Mouse (Mus musculus) lung, postnatal 25 days (tissue): ENCODE results near the gene Osr1.

Experiments used
- DNase-seq: peaks from one replicate; pipeline ENCODE4 v3.0.0; 2022; ENCODE audit warnings: low spot score

The Osr1 gene

DNA sequence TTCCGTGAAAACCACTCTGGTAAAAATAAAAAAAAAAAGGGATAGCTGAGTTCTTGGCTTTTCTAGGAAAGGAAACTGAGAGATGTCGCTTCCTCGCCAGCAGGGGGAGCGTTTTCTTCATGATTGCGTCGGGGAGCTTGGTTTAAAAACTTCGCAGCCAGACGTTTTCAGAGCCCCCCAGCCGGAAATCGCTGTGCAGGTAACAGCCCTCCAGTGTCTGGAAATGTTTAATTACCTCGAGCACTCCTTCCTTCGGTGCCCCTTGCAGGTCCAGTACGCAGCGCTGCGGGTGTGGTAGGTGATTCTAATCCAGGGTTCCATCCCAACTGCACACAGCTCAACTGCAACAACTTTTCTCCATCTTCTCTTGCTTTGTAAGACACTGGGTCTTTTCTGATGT lies at the start of gene Osr1:
Gene Osr1 (plus strand): TSS at position 146 of the 400 bp plus-strand sequence.
- DNase-seq = peak; percentile 57

DNA sequence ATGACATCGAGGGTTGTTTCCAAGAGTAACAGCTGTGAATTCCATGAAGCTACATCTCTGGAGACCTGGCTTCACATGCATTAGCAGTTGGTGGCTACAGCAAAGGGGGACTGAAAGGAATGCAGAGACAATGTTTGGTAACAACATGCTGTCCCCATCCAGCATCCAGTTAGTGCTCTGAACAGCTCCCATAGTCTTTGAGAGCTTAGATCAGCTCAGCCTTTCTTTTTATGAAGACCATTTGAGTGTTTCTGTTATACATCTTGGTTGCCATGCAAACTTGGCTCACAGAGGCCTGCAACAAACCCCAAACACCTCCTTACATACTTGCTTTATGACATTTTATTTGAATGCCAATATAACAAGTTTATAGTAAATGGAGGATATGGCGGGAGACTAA lies 19.6 kb upstream of the Osr1 start:
- no peak for DNase-seq

DNA sequence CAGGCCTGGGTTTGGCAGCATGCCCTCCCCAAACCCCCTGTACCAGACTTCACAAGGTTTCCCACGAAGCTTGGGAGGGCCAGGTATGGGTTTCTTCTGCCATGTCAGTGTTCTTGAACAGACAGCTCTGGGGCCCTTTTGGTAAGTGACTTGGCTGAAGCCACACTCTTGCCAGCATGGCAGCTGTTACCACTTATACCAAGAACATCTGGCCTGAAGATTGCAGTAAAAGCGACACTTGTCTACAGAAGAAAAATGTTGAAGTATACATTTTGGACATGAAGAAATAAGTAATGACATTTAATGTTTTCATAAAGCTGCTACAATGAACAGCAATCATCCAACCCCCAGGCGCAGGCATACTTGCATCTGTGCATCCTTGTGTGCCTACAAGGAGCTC lies 5.0 kb upstream of the Osr1 start:
- DNase-seq = no peak

DNA sequence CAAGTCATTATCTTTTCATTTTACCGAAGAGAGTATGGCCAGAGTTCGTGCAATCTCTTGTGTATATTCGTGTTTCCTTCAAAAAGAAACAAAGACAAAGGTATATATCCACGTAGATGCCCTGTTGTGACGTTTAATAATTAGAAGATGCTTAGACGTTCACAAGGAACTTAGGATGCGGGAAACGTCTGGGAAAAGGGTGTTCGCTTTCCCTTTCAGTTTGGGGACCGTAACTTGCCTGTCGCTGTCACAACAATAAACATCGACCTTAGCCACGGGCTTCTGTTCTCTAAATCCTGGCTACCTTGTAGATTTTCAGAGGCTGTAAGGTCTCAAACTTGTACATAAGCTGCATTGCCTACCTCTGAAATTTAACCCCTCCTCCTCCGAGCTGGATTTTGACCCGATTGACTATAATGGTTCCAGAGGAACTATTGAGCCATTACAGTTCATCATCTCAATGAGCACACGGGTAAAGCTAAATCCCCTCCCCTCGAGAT lies 630 bp downstream of the Osr1 start:
- DNase-seq = no peak

DNA sequence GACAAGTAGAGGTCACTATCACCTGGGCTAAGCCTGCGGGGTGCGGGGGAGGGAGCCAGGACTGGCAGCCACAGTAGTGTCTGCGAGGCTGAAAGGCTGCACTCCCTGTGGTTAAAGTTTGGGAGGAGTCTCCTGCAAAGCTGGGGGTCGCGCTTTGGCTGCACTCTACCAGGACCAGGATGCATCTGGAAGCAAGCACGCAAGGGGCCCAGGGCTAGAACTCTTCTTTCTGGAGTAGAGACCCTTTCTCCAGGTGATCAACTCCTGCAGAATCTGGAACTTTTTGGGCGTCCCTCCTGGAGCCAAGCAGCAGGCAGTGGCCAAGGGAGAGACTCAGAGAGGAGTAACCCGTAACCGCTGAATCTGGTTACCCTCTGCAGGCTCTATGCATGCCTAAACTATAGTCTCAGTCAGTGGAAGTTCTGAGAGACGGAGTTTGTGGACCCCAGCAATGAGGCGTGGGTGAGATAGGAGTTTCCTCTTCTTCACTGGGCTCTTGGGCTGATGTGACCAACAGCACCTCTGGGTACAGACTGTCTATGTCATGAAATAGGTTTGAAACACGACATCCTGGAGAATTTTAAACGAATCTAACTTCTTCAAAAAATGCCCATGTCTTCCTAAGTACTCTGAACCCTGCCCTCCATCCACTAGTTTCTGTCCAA lies 1.5 kb downstream of the Osr1 start:
- DNase-seq = no peak

DNA sequence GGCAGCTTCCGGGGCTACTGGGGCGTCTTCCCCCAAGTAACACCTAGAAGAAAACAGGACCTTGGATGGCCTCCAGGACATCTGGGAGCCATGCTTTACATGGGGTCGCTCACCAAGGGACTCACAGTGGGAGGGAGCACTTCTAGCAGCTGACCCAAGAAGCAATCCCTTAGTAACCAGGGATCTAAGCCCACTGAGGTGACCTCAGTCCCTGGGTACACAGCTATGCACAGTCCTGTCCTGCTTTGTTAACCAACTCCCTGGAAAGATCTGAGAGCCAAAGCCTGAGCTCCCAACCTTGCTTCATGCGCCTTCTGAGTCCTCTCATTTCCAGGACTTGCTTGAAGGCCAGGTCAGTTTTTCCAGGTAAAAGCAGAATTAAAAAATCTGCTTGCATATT lies 2.1 kb downstream of the Osr1 start:
- no peak for DNase-seq

DNA sequence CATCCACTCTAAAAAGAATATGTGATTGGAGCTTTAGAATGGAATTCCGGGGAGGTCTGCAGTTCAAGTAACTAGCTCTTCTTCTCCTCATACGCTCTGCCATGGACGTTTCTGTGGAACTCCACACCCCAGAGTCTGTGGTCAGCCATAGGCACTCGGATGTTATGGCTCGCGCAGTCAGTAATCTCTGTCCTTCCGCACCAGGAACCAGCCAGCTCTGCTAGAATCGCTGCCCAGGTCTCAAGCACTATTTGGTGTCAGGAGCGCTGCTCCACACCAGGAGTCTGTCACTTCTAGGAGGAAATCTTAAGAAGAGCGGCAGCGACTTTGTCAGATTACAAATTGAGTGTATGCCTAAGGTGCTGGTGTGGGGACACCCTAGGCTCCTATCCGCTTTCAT lies 3.8 kb downstream of the Osr1 start:
- no peak for DNase-seq

DNA sequence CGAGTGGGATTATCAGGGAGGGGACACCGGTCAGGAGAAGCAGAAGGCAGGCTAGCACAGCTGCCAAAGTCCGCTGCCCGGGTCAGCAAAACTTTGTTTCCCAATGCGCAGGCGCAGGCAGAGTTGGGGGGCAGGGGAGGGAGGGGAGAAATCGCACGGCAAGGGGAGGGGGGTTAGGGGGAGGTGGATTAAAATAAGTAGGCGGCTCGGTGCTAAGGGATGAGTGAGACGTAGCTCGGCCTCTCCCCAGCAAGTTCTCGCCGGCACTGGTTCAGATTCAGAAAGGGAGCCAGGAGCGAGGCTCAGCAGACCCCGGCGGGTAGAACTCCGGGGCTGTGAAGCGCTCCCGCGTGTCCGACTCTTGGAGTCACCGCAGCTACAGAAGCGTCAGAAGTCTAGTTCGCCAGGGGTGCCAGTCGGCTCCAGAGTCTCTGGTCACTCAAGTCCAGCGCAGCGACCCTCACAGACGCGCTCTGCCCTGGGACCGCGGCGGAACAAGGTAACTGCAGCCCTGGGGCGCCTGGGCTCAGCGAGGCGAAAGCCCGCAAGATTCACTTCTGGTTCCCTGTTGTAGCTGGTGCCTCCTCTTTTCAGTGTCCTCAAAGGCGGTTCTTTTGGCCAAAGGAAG lies 4.4 kb downstream of the Osr1 start:
- no peak for DNase-seq

DNA sequence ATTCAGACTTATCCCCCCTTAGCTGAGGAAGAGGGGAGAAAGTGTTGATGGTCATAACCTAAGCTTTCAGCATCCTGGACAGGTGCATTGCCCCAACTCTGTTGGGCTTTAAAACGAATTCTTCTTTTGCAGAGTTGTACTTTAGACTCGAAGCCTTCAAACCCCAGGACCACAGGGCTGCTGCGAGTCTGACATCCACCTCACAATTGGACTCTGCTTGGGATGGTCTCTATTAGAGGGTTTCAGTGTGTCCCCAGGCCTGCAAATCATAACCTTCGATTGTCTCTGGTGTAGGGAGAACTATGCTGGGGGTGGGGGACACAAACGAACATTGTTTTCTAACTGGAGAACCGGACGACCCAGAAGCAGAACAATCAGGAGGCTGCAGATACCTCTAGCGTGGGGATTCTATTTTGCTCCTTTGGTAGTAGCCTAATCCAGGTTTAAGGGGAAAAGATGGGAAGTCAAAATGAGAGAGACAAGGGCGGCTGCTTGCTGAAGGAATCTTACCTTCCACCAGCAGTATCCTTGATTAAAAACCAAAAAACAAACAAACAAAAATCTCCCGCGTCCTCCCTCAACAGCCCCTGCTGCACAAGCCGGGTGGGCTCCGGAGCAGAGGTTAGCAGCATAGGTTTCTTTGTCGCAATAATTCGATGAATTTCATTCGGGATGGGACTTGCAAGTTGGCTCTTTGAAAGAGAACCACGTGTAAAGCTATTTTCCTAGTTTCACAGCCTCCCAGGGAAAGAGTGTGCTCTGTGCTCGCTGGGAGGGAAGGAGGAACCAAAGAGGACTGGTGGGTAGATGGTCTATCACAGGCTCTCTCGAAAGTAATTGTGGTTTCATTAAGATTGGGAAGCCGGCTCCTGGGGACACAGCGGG lies 5.5 kb downstream of the Osr1 start:
- DNase-seq = no peak

DNA sequence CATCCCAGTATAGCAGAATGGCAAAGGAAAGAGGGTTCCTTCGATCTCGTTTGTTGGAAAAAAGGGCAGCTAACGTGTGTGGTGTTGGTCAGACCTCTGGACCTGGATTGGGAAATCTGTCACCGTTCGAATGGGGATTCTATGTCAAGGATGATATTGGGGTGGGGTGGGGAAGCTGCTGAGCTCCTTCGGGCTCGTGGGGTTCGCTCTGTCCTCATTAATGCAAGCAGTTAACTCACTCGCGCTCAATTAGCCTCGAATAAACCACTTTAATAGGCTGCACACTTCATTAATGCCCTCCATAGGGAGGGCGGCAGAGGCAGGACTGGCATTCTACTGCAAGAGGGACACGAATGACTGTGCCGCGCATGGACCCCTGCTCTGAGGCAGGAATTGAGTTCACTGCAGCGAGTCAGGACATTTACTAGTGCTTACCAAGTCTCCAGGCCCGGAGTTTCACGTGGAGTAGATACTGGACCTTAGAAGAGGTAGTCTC lies 6.2 kb downstream of the Osr1 start:
- DNase-seq = no peak

DNA sequence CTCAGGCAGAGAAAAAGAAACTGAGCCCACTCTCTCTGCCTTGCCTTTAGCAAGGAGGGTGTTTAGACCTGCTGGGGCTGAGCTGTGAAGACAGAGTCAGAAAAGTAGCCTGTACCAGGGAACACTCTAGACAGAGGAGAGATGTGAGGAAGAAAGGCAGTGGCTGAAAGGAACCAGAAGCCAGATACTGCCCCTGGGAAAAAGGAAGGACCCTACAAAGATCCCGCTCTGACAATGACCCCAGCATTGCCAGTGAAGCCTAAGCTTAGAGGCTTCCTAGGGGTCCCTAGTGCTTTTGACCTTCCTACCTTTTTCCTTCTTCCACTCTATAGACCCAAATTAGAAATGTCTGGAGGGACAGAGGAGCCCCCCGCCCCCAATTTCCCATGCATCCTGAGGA lies 7.7 kb downstream of the Osr1 start:
- DNase-seq = no peak

DNA sequence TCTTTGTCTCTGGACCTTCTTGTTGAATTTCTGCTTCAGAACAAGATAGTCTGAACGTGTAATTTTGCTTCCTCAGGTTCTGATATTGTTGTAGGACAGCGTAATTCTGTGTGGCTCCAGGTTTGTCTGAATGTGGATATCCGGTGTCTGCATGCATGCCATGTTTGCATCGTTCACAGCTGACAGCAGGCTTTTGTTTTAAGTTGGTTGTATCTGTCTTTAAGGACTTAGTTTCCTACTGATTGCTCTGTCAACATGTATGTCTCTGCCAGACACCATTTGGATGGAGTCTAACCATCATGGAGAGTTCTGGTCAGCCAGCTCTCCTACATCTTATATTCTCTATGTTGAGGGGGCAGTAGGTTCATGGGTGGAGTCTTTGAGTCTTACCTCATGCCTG lies 8.7 kb downstream of the Osr1 start:
- DNase-seq = no peak

DNA sequence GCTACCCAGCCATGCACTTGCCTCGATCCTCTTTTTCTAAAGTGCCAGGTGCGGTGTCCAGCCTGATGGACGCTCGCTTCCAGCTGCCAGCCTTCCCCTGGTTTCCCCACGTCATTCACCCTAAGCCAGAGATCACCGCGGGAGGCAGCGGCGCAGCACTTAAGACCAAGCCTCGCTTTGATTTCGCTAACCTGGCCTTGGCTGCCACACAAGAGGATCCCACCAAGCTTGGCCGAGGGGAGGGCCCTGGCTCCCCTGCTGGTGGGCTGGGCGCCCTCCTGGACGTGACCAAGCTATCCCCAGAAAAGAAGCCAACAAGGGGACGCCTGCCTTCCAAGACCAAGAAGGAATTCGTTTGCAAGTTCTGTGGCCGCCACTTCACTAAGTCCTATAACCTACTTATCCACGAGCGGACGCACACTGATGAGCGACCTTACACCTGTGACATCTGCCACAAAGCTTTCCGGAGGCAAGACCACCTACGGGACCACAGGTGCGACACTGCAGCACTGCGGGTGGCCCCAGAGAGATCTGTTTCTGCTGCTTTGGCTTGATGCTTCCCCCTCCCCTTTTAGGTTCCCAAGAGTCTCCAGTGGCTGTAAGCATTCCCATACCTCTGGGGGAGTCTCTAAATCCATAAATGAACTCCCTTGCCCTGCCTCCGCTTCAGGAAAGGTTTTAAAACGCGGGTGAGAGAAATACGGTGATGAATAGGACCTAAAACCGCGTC lies 9.6 kb downstream of the Osr1 start:
- DNase-seq = no peak

DNA sequence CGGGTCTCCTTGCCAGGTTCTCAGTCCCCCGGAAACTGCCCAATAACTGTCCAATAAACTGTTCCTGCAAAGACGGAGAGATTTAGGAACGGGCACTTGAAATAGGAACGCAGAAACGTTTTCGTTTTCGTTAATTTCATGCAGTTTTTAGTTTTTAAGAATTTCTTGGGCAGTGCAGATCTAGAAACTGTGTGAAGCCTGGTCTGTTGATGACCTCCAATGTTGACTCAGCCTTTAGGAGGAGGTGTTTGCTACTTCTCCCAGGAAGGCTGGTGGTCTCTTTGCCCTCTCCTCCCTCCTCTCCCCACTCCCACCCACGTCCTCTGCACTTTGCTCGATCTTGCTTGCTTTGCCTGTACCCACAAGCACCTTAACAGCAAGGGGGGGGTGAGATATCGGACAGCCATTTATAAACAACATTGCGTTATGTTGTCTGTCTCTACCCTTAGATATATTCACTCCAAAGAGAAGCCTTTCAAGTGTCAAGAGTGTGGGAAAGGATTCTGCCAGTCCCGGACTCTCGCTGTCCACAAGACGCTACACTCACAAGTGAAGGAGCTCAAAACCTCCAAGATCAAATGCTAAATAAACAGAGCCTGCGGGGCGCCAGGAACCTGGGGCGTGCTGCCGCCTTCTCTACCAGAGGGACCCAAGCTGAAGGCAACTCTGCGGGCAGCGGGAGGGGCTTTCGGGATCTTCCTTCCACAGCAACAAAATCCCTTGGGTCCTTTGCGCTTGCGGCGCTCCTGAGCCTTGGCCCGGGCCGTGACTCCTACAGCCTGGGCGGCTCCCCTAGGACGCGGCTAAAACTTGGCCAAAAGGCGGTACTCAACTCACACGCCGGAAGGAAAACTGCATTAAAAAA lies 10.4 kb downstream of the Osr1 start:
- no peak for DNase-seq

DNA sequence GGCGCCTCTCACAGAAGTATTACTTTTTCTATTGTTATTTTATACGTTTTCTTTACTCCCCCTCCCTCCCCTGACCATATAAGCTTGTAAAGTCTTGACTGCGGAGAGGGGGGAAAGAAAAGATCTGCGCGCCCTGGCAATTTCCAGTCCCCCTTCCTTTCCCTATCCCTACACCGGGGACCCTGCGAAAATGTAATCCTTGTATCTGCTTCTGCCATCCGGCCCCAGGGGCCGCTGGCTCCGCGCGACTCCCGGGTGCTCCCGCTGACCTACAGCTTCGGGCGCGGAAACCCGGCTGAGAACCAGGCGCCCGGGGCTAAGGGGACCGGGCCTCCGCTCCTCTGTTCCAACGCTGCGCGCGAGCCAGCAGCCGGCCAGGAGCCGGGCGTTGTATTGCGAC lies 11.1 kb downstream of the Osr1 start:
- DNase-seq = no peak

DNA sequence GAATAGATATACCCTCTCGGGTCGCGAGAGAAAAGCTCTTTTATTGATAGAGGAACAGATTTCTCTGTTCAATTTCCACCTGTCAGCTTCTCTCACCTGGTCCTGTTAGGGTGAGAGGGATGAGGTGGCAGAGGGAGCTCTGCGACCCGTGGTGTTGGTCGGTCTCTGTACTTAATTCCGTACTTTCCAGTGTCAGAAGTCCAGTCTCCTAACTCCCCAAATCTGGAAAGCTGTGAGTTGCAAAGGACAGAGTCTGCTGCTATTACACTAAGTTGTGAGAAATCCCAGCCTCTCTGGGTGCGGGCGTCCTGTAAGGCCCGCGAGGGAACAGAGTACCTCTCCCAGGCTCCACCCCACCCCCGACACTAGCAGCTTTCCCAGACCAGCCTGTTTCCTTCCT lies 11.6 kb downstream of the Osr1 start:
- no peak for DNase-seq

DNA sequence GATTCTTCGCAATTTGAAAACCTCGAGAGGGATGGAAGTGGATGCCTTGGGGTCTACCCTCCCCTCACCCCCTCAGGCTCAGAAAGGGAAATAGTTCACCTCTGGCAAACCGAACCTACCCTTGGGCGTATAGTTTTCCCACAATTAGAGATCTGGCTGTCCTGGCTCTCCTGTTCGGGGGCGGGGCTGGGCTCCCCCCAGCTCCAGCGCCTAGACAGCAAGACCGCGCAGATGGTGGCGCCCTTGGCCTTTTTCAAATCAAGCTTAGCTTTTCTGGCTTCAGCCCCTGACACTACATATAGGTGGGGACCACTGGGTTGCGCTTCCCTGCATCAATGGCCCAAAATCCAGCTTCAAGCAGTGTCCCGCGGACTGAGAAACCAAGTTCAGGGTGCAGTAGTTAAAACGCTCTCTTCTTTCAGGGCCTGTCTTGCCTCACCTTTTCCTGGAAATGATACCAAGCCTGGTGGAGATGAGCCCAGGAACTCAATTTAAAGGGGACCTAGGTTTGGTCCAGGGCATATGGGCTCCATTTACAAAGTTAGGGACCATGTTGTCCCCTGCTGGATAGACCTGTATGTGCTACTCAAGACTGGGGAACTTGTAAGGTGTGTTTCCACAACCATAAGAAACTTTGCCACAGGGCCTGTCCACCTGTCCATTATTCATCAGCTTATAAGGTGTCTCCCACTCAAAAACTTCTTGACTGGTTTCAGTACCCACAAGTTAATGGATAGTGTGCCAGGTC lies 12.5 kb downstream of the Osr1 start:
- no peak for DNase-seq

DNA sequence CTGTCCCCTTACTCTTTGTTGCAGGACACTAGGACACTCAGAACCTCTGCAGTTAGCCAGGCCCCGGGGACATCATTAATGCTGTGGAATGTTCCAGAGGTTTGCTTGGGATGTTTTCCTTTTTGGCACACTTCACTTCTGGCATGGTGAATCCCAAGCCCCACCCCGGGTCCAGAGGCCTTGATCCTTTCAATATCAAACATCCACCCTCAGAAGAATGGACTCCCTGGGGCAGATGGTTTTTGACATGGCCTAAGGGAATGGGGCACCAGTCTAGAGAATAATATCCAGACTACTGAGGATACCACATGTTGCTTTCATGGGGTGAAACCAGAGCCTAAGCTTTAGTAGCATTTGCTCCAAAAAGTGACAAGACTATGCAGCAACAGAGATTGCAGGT lies 13.5 kb downstream of the Osr1 start:
- no peak for DNase-seq

DNA sequence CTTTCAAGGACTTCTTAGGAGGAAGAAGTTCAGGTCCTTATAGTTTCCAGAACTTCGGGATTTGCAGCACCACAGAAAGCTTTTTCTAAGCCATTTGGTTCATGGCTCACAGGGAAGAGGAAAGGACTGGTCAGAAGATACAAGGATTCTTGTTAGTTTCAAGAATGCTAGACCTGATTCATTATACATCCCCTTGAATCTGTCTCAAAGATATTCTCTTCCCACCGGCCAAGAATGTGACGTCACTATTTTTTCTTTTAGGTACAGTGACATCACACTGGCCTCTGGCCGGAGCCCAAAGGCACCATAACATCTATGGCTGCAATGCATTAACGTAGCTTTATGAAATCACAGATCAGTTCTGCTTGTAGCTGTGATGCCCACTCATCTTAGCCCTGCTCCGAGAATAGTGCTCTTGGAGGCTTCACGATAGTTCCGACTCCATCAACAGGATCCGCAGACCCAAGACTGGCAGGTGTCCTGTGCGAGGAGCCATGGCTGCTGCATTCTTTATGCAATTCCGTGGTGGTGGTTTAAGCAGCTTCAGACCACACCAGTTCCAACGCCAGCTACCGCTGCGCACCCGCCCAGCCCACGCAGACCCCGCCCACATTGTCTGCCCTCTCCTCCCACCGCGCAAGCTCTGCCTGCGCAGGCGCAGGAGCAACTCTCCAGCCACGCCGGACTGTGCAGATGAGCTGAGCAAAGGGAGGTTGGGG lies 14.6 kb downstream of the Osr1 start:
- peak; percentile 72 for DNase-seq

DNA sequence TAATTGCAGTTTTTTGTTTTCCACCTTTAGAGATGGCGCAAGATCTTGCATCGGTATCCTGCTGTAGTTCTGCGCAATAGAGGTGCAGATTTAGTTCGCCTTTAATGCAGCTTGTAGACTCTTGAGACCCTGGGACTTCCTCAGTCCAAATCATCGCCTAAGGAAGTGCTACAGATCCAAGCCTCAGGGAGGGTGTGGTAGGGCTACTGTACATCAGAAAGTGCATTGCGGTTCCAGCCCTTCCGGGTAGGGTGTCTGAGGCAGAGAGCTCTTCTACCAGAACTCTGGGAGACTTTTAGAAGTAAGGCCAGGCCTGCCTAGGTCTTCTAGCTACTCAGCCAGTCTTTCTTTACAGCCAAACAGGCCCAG lies 15.2 kb downstream of the Osr1 start:
- no peak for DNase-seq
